Comparison of ENCODE assay signal across 6 mouse cellular contexts in genomic region chr7:80937304-80937666, GRCm38 (mm10). TPM values are rescaled to one million over a fixed set of nuclear protein-coding genes. Genes with fewer than 3 reads are reported as not detected.
ATAC-seq and TF ChIP-seq lines count a peak whose summit lies in the region.
"Not testable (repeated sequence)": the region's sequence is repeated elsewhere in the genome, so short reads cannot be mapped to it uniquely, and the experiment has no call there.
"Had no signal": no experiment of that assay in that cellular context is flagged by ENCODE, and none has a peak within 500 bp of the region (broad histone marks: within the 10 kb centered on the region; RNA-seq: fewer than 3 reads in every experiment).

No protein-coding gene starts in this region.

- H3K4me3 ChIP-seq in heart, embryonic 16.5 days (ENCODE audit: low read length); intestine, postnatal 0 days (ENCODE audit: low read depth, low read length); kidney, embryonic 16.5 days (ENCODE audit: low read length): not testable (repeated sequence)

- H3K4me1 ChIP-seq in heart, embryonic 16.5 days (ENCODE audit: control insufficient read depth, insufficient read depth, low read length); intestine, postnatal 0 days (replicated peaks; ENCODE audit: control insufficient read depth, insufficient read depth, low read length); kidney, embryonic 16.5 days (ENCODE audit: insufficient read depth, low read length): not testable (repeated sequence)

- not testable (repeated sequence) for H3K4me2 ChIP-seq in heart, embryonic 16.5 days (ENCODE audit: low read depth, low read length); intestine, postnatal 0 days (replicated peaks; ENCODE audit: low read depth); kidney, embryonic 16.5 days (replicated peaks; ENCODE audit: low read depth, low read length)

- H3K27ac ChIP-seq in heart, embryonic 16.5 days (ENCODE audit: low read length) = peak overlapping the region; percentile 42; the same call in 1 of the 2 replicates
- H3K27ac ChIP-seq in intestine, postnatal 0 days (ENCODE audit: low read depth, low read length); kidney, embryonic 16.5 days (ENCODE audit: low read length): not testable (repeated sequence)

- not testable (repeated sequence) for TF ChIP-seq CTCF in intestine, postnatal 0 days (IDR thresholded peaks at IDR 0.05; ENCODE audit: low read depth)

- peaks cover 14% of the 10 kb centered on the region for H3K36me3 ChIP-seq in heart, embryonic 16.5 days (ENCODE audit: control insufficient read depth, insufficient read depth)
- peaks cover 23% of the 10 kb centered on the region for H3K36me3 ChIP-seq in intestine, postnatal 0 days (ENCODE audit: control insufficient read depth, insufficient read depth)
- peaks cover 15% of the 10 kb centered on the region; the same call in 1 of the 2 replicates for H3K36me3 ChIP-seq in kidney, embryonic 16.5 days (ENCODE audit: insufficient read depth, low read length)

- ATAC-seq in heart, embryonic 16.5 days (replicated peaks; ENCODE audit: extremely low read depth, insufficient read depth, low FRiP score) = peak; percentile 63
- ATAC-seq in intestine, postnatal 0 days = 0 out of 2 replicates have a peak, but pooled peaks have one; percentile 21
- ATAC-seq in kidney, embryonic 16.5 days (ENCODE audit: low FRiP score, low TSS enrichment) = 0 out of 2 replicates have a peak, but pooled peaks have one; percentile 42
- 0 out of 2 replicates have a peak, but pooled peaks have one; percentile 23 for ATAC-seq in megakaryocyte-erythroid progenitor cell, adult 5-6 weeks (replicated peaks; ENCODE audit: low FRiP score, low TSS enrichment, poor library complexity, severe bottlenecking)

- H3K27me3 ChIP-seq in heart, embryonic 16.5 days (ENCODE audit: control insufficient read depth, insufficient read depth, low read length); intestine, postnatal 0 days (replicated peaks; ENCODE audit: control insufficient read depth, insufficient read depth, low read length); kidney, embryonic 16.5 days (ENCODE audit: insufficient read depth, low read length): not testable (repeated sequence)

- not testable (repeated sequence) for H3K9ac ChIP-seq in heart, embryonic 16.5 days (ENCODE audit: low read length); intestine, postnatal 0 days (ENCODE audit: low read depth, low read length); kidney, embryonic 16.5 days (replicated peaks; ENCODE audit: low read length)

- H3K9me3 ChIP-seq in heart, embryonic 16.5 days (replicated peaks; ENCODE audit: control insufficient read depth, low read length); intestine, postnatal 0 days (ENCODE audit: control insufficient read depth); kidney, embryonic 16.5 days (ENCODE audit: low read length): not testable (repeated sequence)

RNA-seq across cellular contexts. Expression of gene Sec11a, which starts 10.3 kb away (rescaled TPM):
- polyA plus RNA-seq in heart, embryonic 16.5 days (2015; fragmentation: Nextera tagmentation; extraction: Ambion mirVana) = 142 and 151 TPM in 2 replicates
- 140 and 142 TPM in 2 replicates for polyA plus RNA-seq in intestine, postnatal 0 days (2015; fragmentation: Nextera tagmentation; extraction: Ambion mirVana)
- polyA plus RNA-seq in kidney, embryonic 16.5 days (2015; fragmentation: Nextera tagmentation; extraction: Ambion mirVana) = 226 and 239 TPM in 2 replicates
- total RNA-seq in megakaryocyte-erythroid progenitor cell, adult 5-6 weeks (2014; fragmentation: Nextera tagmentation) = 109 and 150 TPM in 2 replicates
- 393 and 493 TPM in 2 replicates for total RNA-seq in megakaryocyte-erythroid progenitor cell, adult 5-6 weeks (2017)

RNA-seq across cellular contexts. Expression of gene Nmb, which starts 32.4 kb away (rescaled TPM):
- 4.9 and 5.8 TPM in 2 replicates for polyA plus RNA-seq in heart, embryonic 16.5 days (2015; fragmentation: Nextera tagmentation; extraction: Ambion mirVana)
- polyA plus RNA-seq in intestine, postnatal 0 days (2015; fragmentation: Nextera tagmentation; extraction: Ambion mirVana) = 2.1 and 2.8 TPM in 2 replicates
- polyA plus RNA-seq in kidney, embryonic 16.5 days (2015; fragmentation: Nextera tagmentation; extraction: Ambion mirVana) = 9.0 TPM in 2 replicates
- total RNA-seq in megakaryocyte-erythroid progenitor cell, adult 5-6 weeks (2014; fragmentation: Nextera tagmentation) = 3.6 TPM in 1 of 2 replicates, not detected in the other
- total RNA-seq in megakaryocyte-erythroid progenitor cell, adult 5-6 weeks (2017) = not detected in 2 replicates
- total RNA-seq: common myeloid progenitor, adult 5-6 weeks had no signal
- polyA plus RNA-seq: erythroblast, embryonic 14.5 days had no signal

RNA-seq across cellular contexts. Expression of gene Wdr73, which starts 36.2 kb away (rescaled TPM):
- 19.7 and 21.5 TPM in 2 replicates for polyA plus RNA-seq in heart, embryonic 16.5 days (2015; fragmentation: Nextera tagmentation; extraction: Ambion mirVana)
- polyA plus RNA-seq in intestine, postnatal 0 days (2015; fragmentation: Nextera tagmentation; extraction: Ambion mirVana) = 9.3 and 9.6 TPM in 2 replicates
- 43.6 and 44.8 TPM in 2 replicates for polyA plus RNA-seq in kidney, embryonic 16.5 days (2015; fragmentation: Nextera tagmentation; extraction: Ambion mirVana)
- 28.3 and 41.5 TPM in 2 replicates for total RNA-seq in megakaryocyte-erythroid progenitor cell, adult 5-6 weeks (2014; fragmentation: Nextera tagmentation)
- 28.8 and 53.1 TPM in 2 replicates for total RNA-seq in megakaryocyte-erythroid progenitor cell, adult 5-6 weeks (2017)

RNA-seq across cellular contexts. Expression of gene Zfp592, which starts 56.2 kb away (rescaled TPM):
- 8.9 and 10.1 TPM in 2 replicates for polyA plus RNA-seq in heart, embryonic 16.5 days (2015; fragmentation: Nextera tagmentation; extraction: Ambion mirVana)
- polyA plus RNA-seq in intestine, postnatal 0 days (2015; fragmentation: Nextera tagmentation; extraction: Ambion mirVana) = 4.2 and 5.0 TPM in 2 replicates
- polyA plus RNA-seq in kidney, embryonic 16.5 days (2015; fragmentation: Nextera tagmentation; extraction: Ambion mirVana) = 12.0 and 17.9 TPM in 2 replicates
- 33.1 and 38.5 TPM in 2 replicates for total RNA-seq in megakaryocyte-erythroid progenitor cell, adult 5-6 weeks (2014; fragmentation: Nextera tagmentation)
- 12.5 TPM in 2 replicates for total RNA-seq in megakaryocyte-erythroid progenitor cell, adult 5-6 weeks (2017)
